Mouse (Mus musculus): ENCODE measurements around the gene Mcm5.

DNA sequence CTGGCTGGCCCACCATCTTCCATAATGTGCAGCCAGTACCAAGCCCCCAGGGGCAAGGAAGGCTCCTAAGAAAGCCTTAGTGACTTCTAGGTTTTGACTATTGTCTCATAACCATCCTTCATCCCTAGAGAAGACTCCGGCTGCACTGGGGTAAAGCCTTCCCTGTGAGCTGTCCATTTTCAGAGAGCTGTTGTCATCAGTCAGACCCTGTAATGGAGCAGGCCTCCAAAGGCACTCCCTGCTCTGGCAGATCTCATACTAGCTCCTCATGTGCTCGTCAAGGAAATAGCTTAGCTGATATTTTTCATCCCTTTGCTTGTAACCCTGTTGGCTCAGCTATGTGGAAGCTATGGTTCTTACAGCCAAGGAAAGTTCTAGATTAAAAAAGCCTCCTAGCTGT lies 48.6 kb upstream of the Mcm5 start:
- TF ChIP-seq CTCF (IDR thresholded peaks at IDR 0.05; ENCODE audit: low read depth, low read length) (no peak), POLR2A (IDR thresholded peaks at IDR 0.05; ENCODE audit: extremely low read depth, insufficient read depth, low read length) (no peak)

Measured in liver, adult 2 months (tissue).